Mouse (Mus musculus) lung, adult 2 months (tissue): ENCODE data around the gene Tchp.

Experiments
- CTCF ChIP-seq: fragments of 200-500 bp; IDR thresholded peaks from 2 replicates; pipeline ENCODE4 v1.5.1; 2011; ENCODE audit warnings: mild to moderate bottlenecking, low read length, control low read depth; ENCODE audit not compliant: insufficient read depth
- POLR2A ChIP-seq: fragments of 200-500 bp; IDR thresholded peaks from 2 replicates; pipeline ENCODE4 v1.6.1; 2011; ENCODE audit warnings: low read depth, mild to moderate bottlenecking, control low read depth, low read length, borderline replicate concordance; ENCODE audit errors: extremely low read depth

DNA sequence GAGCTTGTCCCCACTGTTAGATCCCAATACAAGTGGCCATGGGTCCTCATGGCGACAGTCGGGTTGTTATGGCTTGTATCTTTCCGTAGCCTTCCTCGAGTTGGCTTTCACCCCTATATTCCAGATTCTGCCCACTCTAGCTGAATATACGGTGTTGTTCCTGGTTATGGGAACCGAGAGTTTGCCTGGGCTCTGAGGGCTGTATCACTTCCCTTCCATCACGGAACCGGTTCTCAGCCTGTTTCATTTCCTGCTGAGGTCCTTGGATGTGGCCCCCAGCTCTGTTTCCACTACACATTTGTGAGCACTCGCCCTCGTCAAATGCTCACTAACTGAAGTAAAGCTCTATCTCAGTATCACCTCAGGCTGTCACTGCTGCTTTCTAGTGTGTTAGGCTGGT, 14.4 kb downstream of the Tchp start:
- TF ChIP-seq CTCF (no peak), POLR2A (no peak)
